Comparison of ENCODE assay signal across 10 mouse cellular contexts in genomic region chr9:75521788-75522187, GRCm38 (mm10). TPM values are rescaled to one million over a fixed set of nuclear protein-coding genes. Genes with fewer than 3 reads are reported as not detected.
DNase-seq lines count a peak whose midpoint lies in the region; ATAC-seq and TF ChIP-seq lines count a peak whose summit lies in the region.
"Had no signal": no experiment of that assay in that cellular context is flagged by ENCODE, and none has a peak within 500 bp of the region (broad histone marks: within the 10 kb centered on the region; RNA-seq: fewer than 3 reads in every experiment).

No protein-coding gene starts in this region.

- no peak overlapping the region for H3K4me2 ChIP-seq in liver, embryonic 13.5 days
- H3K4me2 ChIP-seq: embryonic facial prominence, embryonic 15.5 days had no signal

- peak; percentile 42 to 73 (median 69); a peak in 5 of 6 replicates for TF ChIP-seq CTCF in MEL (IDR thresholded peaks at IDR 0.05 in 2 of 3, conservative IDR thresholded peaks at IDR 0.05 in 1 of 3; ENCODE audit: control insufficient read depth in 1 of 3, insufficient read depth in 1 of 3, low read depth in 2 of 3, low read length in 3 of 3, poor library complexity in 1 of 3, severe bottlenecking in 1 of 3)

- no peak overlapping the region for H3K4me3 ChIP-seq in MEL (ENCODE audit: control insufficient read depth in 1 of 2, insufficient read depth in 1 of 2, low read depth in 2 of 2, low read length in 2 of 2)
- no peak overlapping the region for H3K4me3 ChIP-seq in liver, embryonic 13.5 days (replicated peaks)
- H3K4me3 ChIP-seq: embryonic facial prominence, embryonic 15.5 days; megakaryocyte, embryonic 14.5 days had no signal

- WGBS in liver, embryonic 13.5 days (ENCODE audit: insufficient replicate concordance) = 48% methylated on average over 4 of the region's 4 CpGs

- peak; percentile 38 to 53 for DNase-seq in left cerebral cortex, postnatal 10 days (ENCODE audit: extremely low spot score in 1 of 2, low spot score in 2 of 2)
- DNase-seq in left cerebral cortex, adult 9 months (ENCODE audit: low spot score in 2 of 2) = no peak
- peak; percentile 76 for DNase-seq in MEL (ENCODE audit: low read depth, low spot score)
- DNase-seq in c-Kit-positive CD71-negative TER-119-negative erythroid progenitor cells, embryonic 14.5 days (ENCODE audit: low read depth) = peak; percentile 66
- peak; percentile 60 to 67 for DNase-seq in heart, postnatal 14 days
- DNase-seq in liver, embryonic 13.5 days = peak; percentile 39
- DNase-seq in retina, postnatal 7 days (ENCODE audit: low read depth, low spot score) = peak; percentile 67
- no peak for DNase-seq in layer of hippocampus, adult 9-10 months (ENCODE audit: low spot score)

- H3K79me2 ChIP-seq in MEL (ENCODE audit: control insufficient read depth, insufficient read depth, low read length, poor library complexity) = no peaks in the 10 kb centered on the region

- no peak overlapping the region for H3K27ac ChIP-seq in MEL (ENCODE audit: control insufficient read depth, low read depth, low read length)
- no peak overlapping the region for H3K27ac ChIP-seq in liver, embryonic 13.5 days
- H3K27ac ChIP-seq: embryonic facial prominence, embryonic 15.5 days had no signal

- TF ChIP-seq POLR2A in MEL (IDR thresholded peaks at IDR 0.05; ENCODE audit: control insufficient read depth in 1 of 2, insufficient read depth in 1 of 2, low read depth in 1 of 2, low read length in 2 of 2, poor library complexity in 1 of 2) = no peak

- peaks cover 0 to 3% of the 10 kb centered on the region in 2 experiments; a peak in 2 of 4 replicates for H3K36me3 ChIP-seq in MEL (ENCODE audit: control insufficient read depth in 1 of 2, insufficient read depth in 2 of 2, low read length in 2 of 2)
- H3K36me3 ChIP-seq in liver, embryonic 13.5 days = no peaks in the 10 kb centered on the region; the same call in 1 of the 2 replicates

- TF ChIP-seq EP300 in MEL (IDR thresholded peaks at IDR 0.05; ENCODE audit: low read depth in 1 of 2, low read length in 2 of 2) = no peak

- peak; percentile 65 for TF ChIP-seq RAD21 in MEL (IDR thresholded peaks at IDR 0.05; ENCODE audit: low read depth, low read length)

- ATAC-seq in liver, embryonic 13.5 days (ENCODE audit: low read depth) = 0 out of 2 replicates have a peak, but pooled peaks have one; percentile 53

- no peaks in the 10 kb centered on the region for H3K4me1 ChIP-seq in MEL (ENCODE audit: control insufficient read depth in 1 of 2, insufficient read depth in 2 of 2, low read length in 2 of 2)
- H3K4me1 ChIP-seq in liver, embryonic 13.5 days (replicated peaks) = no peaks in the 10 kb centered on the region
- H3K4me1 ChIP-seq: embryonic facial prominence, embryonic 15.5 days had no signal

- no peak overlapping the region for H3K9ac ChIP-seq in MEL (ENCODE audit: control insufficient read depth, low read depth, low read length, poor library complexity, severe bottlenecking)
- no peak overlapping the region for H3K9ac ChIP-seq in liver, embryonic 13.5 days
- H3K9ac ChIP-seq: embryonic facial prominence, embryonic 15.5 days had no signal

- no peaks in the 10 kb centered on the region for H3K9me3 ChIP-seq in MEL (replicated peaks; ENCODE audit: insufficient read depth, low read length)
- H3K9me3 ChIP-seq in liver, embryonic 13.5 days (replicated peaks) = no peaks in the 10 kb centered on the region
- H3K9me3 ChIP-seq: embryonic facial prominence, embryonic 15.5 days; megakaryocyte, embryonic 14.5 days had no signal

- H3K27me3 ChIP-seq in MEL (ENCODE audit: control insufficient read depth in 1 of 2, insufficient read depth in 2 of 2, low read length in 2 of 2) = no peaks in the 10 kb centered on the region
- H3K27me3 ChIP-seq in liver, embryonic 13.5 days = no peaks in the 10 kb centered on the region
- H3K27me3 ChIP-seq: embryonic facial prominence, embryonic 15.5 days; megakaryocyte, embryonic 14.5 days had no signal

- intact Hi-C loops in left cerebral cortex, postnatal 10 days (cut with DNase I) = loop anchor here (5.0 kb wide), 1 partner anchor 61 kb away; no protein-coding TSS in a partner anchor
- intact Hi-C loops in heart, postnatal 14 days (cut with DNase I) = loop anchor here (2.0 kb wide), 2 partner anchors 37 to 61 kb away; partner anchors contain the start of gene Tmod3

TF ChIP-seq in MEL, 35 proteins besides CTCF, POLR2A, EP300 and RAD21:
- TF ChIP-seq NRF1 (IDR thresholded peaks at IDR 0.05; ENCODE audit: insufficient read depth, low read depth, low read length, poor library complexity, severe bottlenecking) = no peak
- peak; percentile 51 for TF ChIP-seq ZC3H11A (IDR thresholded peaks at IDR 0.05; ENCODE audit: low read depth, low read length)
- no peak for TF ChIP-seq E2F4 (IDR thresholded peaks at IDR 0.05; ENCODE audit: borderline replicate concordance, low read depth, low read length)
- peak; percentile 78 for TF ChIP-seq MYC (IDR thresholded peaks at IDR 0.05; ENCODE audit: low read depth, low read length)
- no peak for TF ChIP-seq NELFE (IDR thresholded peaks at IDR 0.05; ENCODE audit: low read depth, low read length)
- peak; percentile 74 for TF ChIP-seq SMC3 (IDR thresholded peaks at IDR 0.05; ENCODE audit: low read depth, low read length)
- no peak for TF ChIP-seq MAZ (IDR thresholded peaks at IDR 0.05; ENCODE audit: low read depth, low read length)
TF ChIP-seq in MEL: peak in this region for 3.

RNA-seq across cellular contexts. Expression of gene Tmod3, which starts 37.7 kb away (rescaled TPM):
- total RNA-seq in left cerebral cortex, postnatal 10 days (2021) = 10 to 100 TPM; 59.3 to 66.2 TPM
- 29.9 and 34.2 TPM in 2 replicates for total RNA-seq in MEL (2012; rRNA removed)
- polyA plus RNA-seq in MEL (2012; ENCODE audit: insufficient read depth in 1 of 2, insufficient read length in 2 of 2, low read depth in 1 of 2, low replicate concordance in 2 of 2, missing spikeins in 1 of 2) = 10 to 100 TPM in 1 of 2 experiments, not detected in 1; 46.4 TPM
- 10 to 100 TPM; 85.9 to 86.1 TPM for total RNA-seq in heart, postnatal 14 days (2021)
- polyA plus RNA-seq in liver, embryonic 13.5 days (2015; fragmentation: Nextera tagmentation; extraction: Ambion mirVana) = 28.9 and 38.5 TPM in 2 replicates

Comparison
In these comparisons a context has a peak if more than half of its experiments do, and no peak if none do; other contexts are left out.
1. DNase-seq: peak in left cerebral cortex, postnatal 10 days (2 of 2), MEL (single experiment), c-Kit-positive CD71-negative TER-119-negative erythroid progenitor cells, embryonic 14.5 days (single experiment), heart, postnatal 14 days (2 of 2), liver, embryonic 13.5 days (single experiment) and retina, postnatal 7 days (single experiment); none in left cerebral cortex, adult 9 months (0 of 2) and layer of hippocampus, adult 9-10 months (single experiment).